Mouse (Mus musculus) common myeloid progenitor, adult 5-6 weeks (primary cell): Measurements from ENCODE around the gene Fastkd1. TPM values are rescaled to one million over a fixed set of nuclear protein-coding genes. Genes with fewer than 3 reads are reported as not detected.
"Not testable (repeated sequence)": the region's sequence is repeated elsewhere in the genome, so short reads cannot be mapped to it uniquely, and the experiment has no call there.

Experiments
- ATAC-seq: replicated peaks from 2 replicates; pipeline ENCODE4 v1.8.0; 2016; ENCODE audit warnings: low read depth, mild to moderate bottlenecking, moderate TSS enrichment, inconsistent platforms; ENCODE audit not compliant: poor library complexity, severe bottlenecking
- total RNA-seq: library from RNA; stranded (forward); fragments of 200-1000, 187-1606 nt; gene quantifications from 2 replicates; pipeline ENCODE4 v1.2.3, GENCODE M21; 2017

Gene Fastkd1
- total RNA-seq, 1 experiment from 2014 or later: 20.9 TPM

DNA sequence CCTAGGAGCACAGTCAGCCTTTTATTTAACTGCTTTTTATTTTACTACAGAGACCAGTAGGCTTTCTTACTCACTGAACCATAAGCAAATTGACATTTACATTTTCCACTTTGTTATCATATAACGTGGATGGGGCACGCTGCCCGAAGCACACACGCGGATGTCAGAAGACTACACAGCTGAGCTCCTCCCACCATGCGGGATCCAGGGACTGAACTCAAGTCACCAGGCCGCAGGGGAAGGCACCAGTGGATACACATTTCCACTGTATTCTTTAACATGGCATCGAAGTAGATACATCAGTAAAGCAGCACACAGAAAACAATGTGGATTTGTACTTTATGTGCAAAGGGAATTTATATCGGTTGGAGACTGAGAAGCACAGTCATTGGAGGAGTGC is 38.0 kb downstream of the Fastkd1 start:
- no peak for ATAC-seq

DNA sequence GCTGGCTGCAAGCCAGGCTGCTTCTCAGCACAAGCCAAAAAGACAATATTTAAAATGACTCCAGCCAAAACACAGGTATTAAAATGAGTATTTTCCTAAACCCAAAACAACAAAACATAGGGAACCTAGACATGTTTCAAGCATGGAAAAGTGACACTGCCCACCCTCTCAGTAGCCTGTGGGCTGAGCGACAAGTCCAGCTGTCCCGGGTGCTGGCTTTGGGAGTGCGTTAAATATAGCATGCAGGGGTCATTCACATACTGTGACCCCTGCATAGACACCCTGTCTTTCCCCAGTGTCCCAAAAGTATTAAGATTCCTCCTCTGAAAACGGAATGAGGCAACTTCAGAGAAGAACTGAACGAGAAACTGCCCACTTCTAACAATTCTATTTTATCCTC is 39.6 kb downstream of the Fastkd1 start:
- no peak for ATAC-seq

DNA sequence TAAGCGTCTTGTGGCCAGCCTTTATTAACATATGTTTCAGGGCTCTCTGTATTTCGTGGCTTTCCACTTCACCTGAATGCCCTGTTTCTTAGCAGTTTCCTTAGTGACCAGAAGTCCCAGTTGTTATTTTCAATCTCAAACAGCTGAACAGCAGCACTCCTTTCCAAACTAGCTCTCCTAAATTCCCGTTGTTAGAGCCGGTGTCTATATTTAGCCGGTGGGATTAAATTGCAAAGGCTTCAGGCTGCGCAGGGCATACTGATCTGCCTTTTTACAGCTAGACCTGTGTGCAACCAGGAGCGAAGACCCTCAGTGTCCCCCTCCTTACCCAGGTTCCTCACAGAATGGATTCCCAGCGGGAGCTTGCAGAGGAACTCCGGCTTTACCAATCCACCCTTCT is 43.5 kb downstream of the Fastkd1 start, which contains the start of gene Klhl41:
TSS of gene Klhl41 (plus strand) at position 268 of the 400 bp plus-strand sequence.
- no peak for ATAC-seq

DNA sequence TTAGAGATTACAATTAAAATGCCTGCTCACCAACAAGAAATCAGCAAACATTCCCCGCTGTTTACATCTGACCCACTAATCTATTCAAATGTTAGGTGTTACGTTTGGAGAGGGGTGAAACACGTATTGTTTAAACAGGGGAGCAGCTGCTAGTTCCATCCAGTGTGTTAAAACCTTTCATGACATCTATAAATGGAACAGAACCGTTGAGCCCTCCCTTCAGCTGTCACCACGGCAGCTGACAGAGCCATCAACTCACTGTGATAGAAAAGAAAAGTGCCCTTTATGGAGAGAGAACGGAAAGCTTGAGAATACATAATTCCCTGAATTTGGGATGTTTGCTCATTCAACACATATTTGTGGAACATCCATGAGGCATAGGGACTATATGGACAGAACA is 44.9 kb downstream of the Fastkd1 start:
- no peak for ATAC-seq

DNA sequence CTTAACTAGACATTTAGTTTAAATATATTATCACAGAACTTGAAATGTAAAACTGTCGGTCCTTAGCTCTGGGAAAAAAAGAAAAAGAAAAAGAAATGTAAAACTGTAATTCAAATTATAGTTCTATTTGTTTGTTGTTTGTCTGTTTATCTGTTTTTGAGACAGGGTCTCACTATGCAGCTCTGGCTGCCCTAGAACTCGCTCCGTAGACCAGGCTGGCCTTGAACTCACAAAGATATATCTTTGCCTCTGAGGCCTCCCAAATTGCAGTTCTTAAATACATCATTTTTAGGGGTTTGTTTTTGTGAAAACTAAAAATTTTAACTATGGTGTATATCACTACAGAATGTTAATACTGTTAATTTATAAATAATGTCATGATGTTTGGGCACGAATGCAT is 45.7 kb downstream of the Fastkd1 start:
- ATAC-seq: no peak

DNA sequence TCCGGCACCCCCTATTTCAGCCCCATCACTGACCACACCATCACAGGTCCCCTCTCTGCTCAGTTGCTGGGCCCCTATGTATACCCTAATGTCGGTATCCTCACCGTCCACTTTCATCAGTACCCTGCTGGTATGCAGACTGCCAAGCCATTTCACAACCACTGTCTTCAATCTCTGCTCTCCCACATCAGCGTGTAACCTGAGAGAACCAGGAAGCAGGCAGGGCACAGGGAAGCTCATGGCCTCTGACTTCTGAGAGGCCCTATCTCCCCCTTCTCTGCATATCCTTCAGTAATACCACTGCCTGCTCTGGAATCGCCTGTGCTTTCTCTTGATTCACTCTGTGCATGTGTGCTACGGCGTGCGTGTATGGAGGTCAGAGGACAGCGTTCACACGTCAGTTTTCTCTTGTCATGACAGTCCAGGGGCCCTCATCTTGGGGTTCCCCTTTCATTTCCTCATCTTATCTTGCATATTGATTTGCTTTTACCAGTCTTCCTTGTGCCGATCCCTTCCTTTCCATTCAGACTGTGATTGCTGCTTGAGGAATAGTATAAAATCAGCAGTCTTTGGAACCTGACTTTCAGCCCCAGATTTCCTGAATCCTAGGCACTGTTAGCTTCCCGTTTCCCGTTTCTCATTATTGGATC is 49.4 kb downstream of the Fastkd1 start:
- peak; percentile 39; the same call in 1 of the 2 replicates for ATAC-seq

DNA sequence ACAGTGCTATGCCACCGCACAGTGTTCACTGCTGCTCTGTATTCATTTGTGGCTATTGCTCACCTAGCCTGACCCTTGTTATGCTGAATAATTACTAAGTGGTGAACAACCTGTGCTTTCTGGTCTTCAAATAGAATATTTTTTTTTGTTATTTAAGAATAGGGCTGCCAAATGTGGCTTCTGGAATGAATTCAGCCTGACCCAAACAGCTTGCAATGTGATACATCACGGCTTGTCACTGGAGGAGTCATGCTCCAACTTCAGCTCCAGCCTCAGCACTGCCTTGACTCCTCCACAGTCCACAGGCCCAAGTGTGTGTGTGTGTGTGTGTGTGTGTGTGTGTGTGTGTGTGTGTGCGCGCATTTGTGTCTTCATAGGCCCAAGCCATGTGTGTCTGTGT is 54.0 kb downstream of the Fastkd1 start:
- ATAC-seq: no peak

DNA sequence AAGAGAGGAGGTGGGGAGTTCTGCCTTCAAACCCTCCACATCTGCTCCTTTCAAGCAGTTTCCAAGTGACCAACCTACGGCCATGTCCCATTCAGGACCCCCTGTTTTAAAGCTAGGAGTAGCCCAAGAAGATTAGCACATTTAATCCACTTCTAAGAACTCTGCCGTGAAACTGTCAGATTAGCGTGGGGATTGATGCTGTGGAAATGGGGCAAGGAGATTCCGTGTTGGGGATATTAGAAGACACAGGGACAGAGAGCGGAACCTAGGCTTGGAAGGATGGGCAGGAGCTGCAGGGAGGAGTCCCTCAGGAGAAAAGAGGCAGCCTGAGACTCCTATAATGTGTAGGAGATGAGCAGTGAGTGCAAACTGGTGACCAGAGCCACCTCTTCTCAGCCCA is 63.6 kb downstream of the Fastkd1 start:
- ATAC-seq: no peak

DNA sequence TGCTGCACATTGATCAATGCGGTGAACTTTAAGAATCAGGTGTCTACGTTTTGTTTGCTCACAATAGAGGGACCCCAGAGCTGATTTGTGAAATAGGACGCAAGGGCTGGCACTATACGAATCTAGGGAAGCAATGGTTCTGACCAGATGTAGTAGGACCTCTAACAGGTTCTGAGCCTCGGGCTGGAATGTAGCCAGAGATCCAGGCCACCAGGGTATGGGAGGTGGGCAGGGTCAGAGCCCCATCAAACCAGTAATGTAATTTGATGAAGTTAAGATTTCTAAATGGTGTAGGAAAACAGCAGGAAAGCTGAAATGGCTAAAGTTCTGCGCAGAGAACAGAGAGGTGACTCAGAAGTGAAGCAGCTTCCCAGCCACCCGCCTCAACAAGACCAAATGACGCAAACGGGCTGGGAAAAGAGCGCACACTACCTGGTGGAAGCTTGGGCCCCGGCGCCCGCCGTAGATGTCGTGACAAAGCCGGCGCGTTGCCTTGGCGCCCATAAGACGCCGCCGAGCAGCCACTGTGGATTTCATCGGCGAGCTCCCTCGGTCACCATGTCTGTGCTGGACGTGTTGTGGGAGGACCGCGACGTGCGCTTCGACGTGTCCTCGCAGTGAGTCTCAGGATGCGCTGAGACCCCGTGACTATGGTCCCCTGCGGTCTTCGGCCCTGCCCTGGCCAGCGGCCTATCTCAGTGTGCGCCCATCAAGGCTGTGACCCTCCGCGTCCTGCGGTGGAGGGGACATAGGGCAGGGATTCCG is 66.4 kb downstream of the Fastkd1 start, which contains the start of gene Bbs5:
TSS of gene Bbs5 (plus strand) at position 446 of the 765 bp plus-strand sequence.
- ATAC-seq: peak; percentile 98

DNA sequence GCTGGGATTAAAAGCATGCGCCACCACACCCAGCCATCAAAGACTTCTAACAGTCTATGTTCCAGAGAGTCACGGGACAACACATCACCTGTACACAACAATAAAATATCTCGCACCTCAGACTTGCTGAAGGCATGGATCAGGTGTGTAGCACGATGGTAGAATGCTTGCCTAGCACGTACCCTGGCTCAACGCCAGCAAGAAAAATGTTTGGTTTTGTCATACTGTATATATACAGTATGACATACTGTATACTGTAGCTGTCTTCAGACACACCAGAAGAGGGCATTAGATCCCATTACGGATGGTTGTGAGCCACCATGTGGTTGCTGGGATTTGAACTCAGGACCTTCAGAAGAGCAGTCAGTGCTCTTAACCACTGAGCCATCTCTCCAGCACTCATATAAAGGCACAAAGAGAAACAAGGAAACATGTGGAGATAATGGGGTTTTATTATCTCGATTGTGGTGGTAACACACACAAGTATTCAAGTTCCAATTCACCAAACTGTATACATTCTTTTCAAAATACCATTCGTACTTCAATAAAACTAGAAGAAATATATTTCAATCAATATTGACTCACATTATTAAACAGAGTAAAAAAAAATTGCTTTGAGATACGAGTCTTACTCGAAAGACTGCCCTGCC is 68.2 kb downstream of the Fastkd1 start:
- ATAC-seq: no peak

DNA sequence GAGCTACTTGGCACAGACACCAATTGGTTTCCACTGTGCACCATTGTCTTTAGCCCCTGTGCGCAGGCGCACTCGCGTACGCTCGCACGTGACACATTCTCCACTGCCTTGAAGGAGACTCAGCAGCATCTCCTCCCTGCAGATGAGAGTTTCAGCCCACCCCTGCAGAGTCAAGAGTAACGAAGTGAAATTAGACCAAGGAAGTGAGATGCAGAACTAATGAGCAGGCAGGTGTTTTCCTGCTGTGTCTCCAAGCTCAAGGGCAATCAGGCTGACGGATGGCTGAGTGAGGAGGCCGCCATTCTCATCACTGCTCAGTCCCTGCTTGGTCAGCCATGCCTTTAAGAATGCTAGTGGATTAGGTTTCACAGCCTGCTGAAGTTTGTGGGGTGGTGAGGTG is 73.2 kb downstream of the Fastkd1 start:
- no peak for ATAC-seq

DNA sequence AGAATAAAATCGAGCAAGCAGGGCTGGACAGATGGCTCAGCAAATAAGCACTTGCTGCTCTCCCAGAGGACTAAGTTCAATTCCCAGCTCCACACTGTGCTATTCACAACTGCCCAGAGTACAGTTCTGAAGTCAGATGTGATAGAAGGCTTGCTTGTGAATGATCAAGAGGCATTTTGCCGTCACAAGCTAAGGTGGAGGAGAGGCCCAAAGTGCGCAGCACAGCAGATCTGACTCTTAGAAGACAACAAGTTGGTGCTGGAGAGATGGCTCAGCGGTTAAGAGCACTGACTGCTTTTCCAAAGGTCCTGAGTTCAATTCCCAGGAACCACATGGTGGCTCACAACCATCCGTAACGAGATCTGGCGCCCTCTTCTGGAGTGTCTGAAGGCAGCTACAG is 75.3 kb downstream of the Fastkd1 start:
- ATAC-seq: not testable (repeated sequence)

Other genes starting within 250 kb of the Fastkd1 start
- gene Lrp2, start 127.5 kb downstream of the Fastkd1 start, total RNA-seq: not detected in 2 replicates
- 4.2 and 8.4 TPM in 2 replicates for gene Bbs5, start 66.3 kb downstream of the Fastkd1 start, total RNA-seq
- gene Klhl41, start 43.4 kb downstream of the Fastkd1 start, total RNA-seq: not detected in 2 replicates
- gene Ppig, start 9.0 kb upstream of the Fastkd1 start, total RNA-seq: 86.4 and 117 TPM in 2 replicates
- 4.0 and 5.5 TPM in 2 replicates for gene Ccdc173, start 76.1 kb upstream of the Fastkd1 start, total RNA-seq
- 26.0 and 27.5 TPM in 2 replicates for gene Phospho2, start 76.1 kb upstream of the Fastkd1 start, total RNA-seq
- 18.2 and 28.2 TPM in 2 replicates for gene Klhl23, start 108.4 kb upstream of the Fastkd1 start, total RNA-seq
- gene Ssb, start 148.0 kb upstream of the Fastkd1 start, total RNA-seq: 696 and 720 TPM in 2 replicates
- gene Mettl5, start 172.1 kb upstream of the Fastkd1 start, total RNA-seq: 48.1 and 48.3 TPM in 2 replicates
- gene Ubr3, start 183.7 kb upstream of the Fastkd1 start, total RNA-seq: 55.6 and 56.1 TPM in 2 replicates